Mouse (Mus musculus) layer of hippocampus, postnatal 10 days (tissue): ENCODE measurements around the gene Cyp17a1. TPM values are rescaled to one million over a fixed set of nuclear protein-coding genes. Genes with fewer than 3 reads are reported as not detected.
A peak's percentile ranks its signal among the peaks of the same experiment; 100 is the strongest.

Experiments
- DNase-seq, 2 experiments: peaks; one replicate each; pipeline ENCODE4 v3.0.0; 2021; ENCODE audit warnings: low spot score in 2 of 2
- total RNA-seq, 2 experiments: library from RNA; stranded (reverse); gene quantifications; 2 replicates each; pipeline ENCODE4 v1.2.3; 2021

Gene Cyp17a1
- total RNA-seq, 2 experiments from 2014 or later: not detected

- no peak for DNase-seq
Observed at GRCm38 (mm10) chr19:46675641-46676040, 2.7 kb upstream of the Cyp17a1 start.

GRCm38 (mm10) chr19:46670691-46671090 is 2.3 kb downstream of the Cyp17a1 start:
- DNase-seq: peak; percentile 69 to 77

- DNase-seq: no peak
Observed at GRCm38 (mm10) chr19:46669802-46670201, 3.2 kb downstream of the Cyp17a1 start.

GRCm38 (mm10) chr19:46668263-46668662 is 4.7 kb downstream of the Cyp17a1 start:
- DNase-seq: no peak

- no peak for DNase-seq
Observed at GRCm38 (mm10) chr19:46667300-46667699, 5.7 kb downstream of the Cyp17a1 start.

- no peak for DNase-seq
Observed at GRCm38 (mm10) chr19:46665474-46665873, 7.5 kb downstream of the Cyp17a1 start.

GRCm38 (mm10) chr19:46662784-46663183 is 10.2 kb downstream of the Cyp17a1 start:
- DNase-seq: no peak

- DNase-seq: no peak
Observed at GRCm38 (mm10) chr19:46662214-46662613, 10.8 kb downstream of the Cyp17a1 start.

- no peak for DNase-seq
Observed at GRCm38 (mm10) chr19:46661511-46661910, 11.5 kb downstream of the Cyp17a1 start.

- no peak for DNase-seq
Observed at GRCm38 (mm10) chr19:46658851-46659250, 14.1 kb downstream of the Cyp17a1 start.

GRCm38 (mm10) chr19:46658348-46658747 is 14.6 kb downstream of the Cyp17a1 start:
- no peak for DNase-seq

GRCm38 (mm10) chr19:46657339-46658020 is 15.5 kb downstream of the Cyp17a1 start:
- DNase-seq: no peak

- DNase-seq: no peak
Observed at GRCm38 (mm10) chr19:46656151-46656840, 16.7 kb downstream of the Cyp17a1 start.

- DNase-seq: no peak
Observed at GRCm38 (mm10) chr19:46655626-46656025, 17.3 kb downstream of the Cyp17a1 start.

- no peak for DNase-seq
Observed at GRCm38 (mm10) chr19:46653616-46654235, 19.2 kb downstream of the Cyp17a1 start.

GRCm38 (mm10) chr19:46653188-46653587 is 19.8 kb downstream of the Cyp17a1 start:
- DNase-seq: no peak

GRCm38 (mm10) chr19:46648565-46648964 is 24.4 kb downstream of the Cyp17a1 start:
- no peak for DNase-seq

- DNase-seq: no peak
Observed at GRCm38 (mm10) chr19:46647850-46648249, 25.1 kb downstream of the Cyp17a1 start.

GRCm38 (mm10) chr19:46647254-46647653 is 25.7 kb downstream of the Cyp17a1 start:
- DNase-seq: no peak

- no peak for DNase-seq
Observed at GRCm38 (mm10) chr19:46646041-46646481, 26.9 kb downstream of the Cyp17a1 start.

- DNase-seq: peak in 1 of 2 experiments; percentile 31
Observed at GRCm38 (mm10) chr19:46644793-46645602, 28.0 kb downstream of the Cyp17a1 start.
